8 mouse cellular contexts compared by ENCODE assay signal in genomic region chr13:113409941-113410340, GRCm38 (mm10).
DNase-seq lines count a peak whose midpoint lies in the region; ATAC-seq lines count a peak whose summit lies in the region.

No protein-coding gene starts in this region.

- DNase-seq in hindbrain, embryonic 10.5 days (ENCODE audit: low spot score): peak; percentile 64
- DNase-seq in embryonic facial prominence, embryonic 10.5 days (ENCODE audit: low spot score): peak; percentile 53
- peak; percentile 41 for DNase-seq in hindlimb bud, embryonic 11.5 days (ENCODE audit: extremely low spot score, low read depth, low spot score)
- DNase-seq in left cerebral cortex, postnatal 4 days: peak; percentile 82
- peak; percentile 76 for DNase-seq in telencephalon, adult 2 months (ENCODE audit: low read depth, low spot score)
- no peak for DNase-seq in ovary, adult 18-20 months (ENCODE audit: low spot score)

- no peak overlapping the region for H3K4me2 ChIP-seq in hindbrain, embryonic 12.5 days (replicated peaks)

- no peaks in the 10 kb centered on the region for H3K27me3 ChIP-seq in hindbrain, embryonic 10.5 days (ENCODE audit: insufficient read depth, poor library complexity, severe bottlenecking)
- 0 out of 2 replicates have a peak, but pooled peaks cover 2% of the 10 kb centered on the region for H3K27me3 ChIP-seq in hindbrain, embryonic 12.5 days
- H3K27me3 ChIP-seq in embryonic facial prominence, embryonic 10.5 days (replicated peaks; ENCODE audit: low read depth, poor library complexity, severe bottlenecking): no peaks in the 10 kb centered on the region

- H3K9me3 ChIP-seq in hindbrain, embryonic 10.5 days: peaks cover 6% of the 10 kb centered on the region; the same call in 1 of the 2 replicates
- H3K9me3 ChIP-seq in hindbrain, embryonic 12.5 days (replicated peaks): no peaks in the 10 kb centered on the region
- no peaks in the 10 kb centered on the region for H3K9me3 ChIP-seq in embryonic facial prominence, embryonic 10.5 days

- H3K9ac ChIP-seq in hindbrain, embryonic 12.5 days: no peak overlapping the region

- no peak overlapping the region for H3K4me3 ChIP-seq in hindbrain, embryonic 10.5 days
- no peak overlapping the region for H3K4me3 ChIP-seq in hindbrain, embryonic 12.5 days
- H3K4me3 ChIP-seq in embryonic facial prominence, embryonic 10.5 days: no peak overlapping the region

- peaks cover 10% of the 10 kb centered on the region; the same call in 1 of the 2 replicates for H3K4me1 ChIP-seq in hindbrain, embryonic 10.5 days (replicated peaks)
- H3K4me1 ChIP-seq in hindbrain, embryonic 12.5 days: no peaks in the 10 kb centered on the region
- peaks cover 5% of the 10 kb centered on the region for H3K4me1 ChIP-seq in embryonic facial prominence, embryonic 10.5 days

- intact Hi-C loops in left cerebral cortex, postnatal 4 days (cut with DNase I): loop anchor here (10.0 kb wide), 1 partner anchor 205 kb away; the partner anchor contains the start of gene Snx18

- no peaks in the 10 kb centered on the region for H3K36me3 ChIP-seq in hindbrain, embryonic 10.5 days
- H3K36me3 ChIP-seq in hindbrain, embryonic 12.5 days: no peaks in the 10 kb centered on the region
- no peaks in the 10 kb centered on the region for H3K36me3 ChIP-seq in embryonic facial prominence, embryonic 10.5 days (replicated peaks)

- 33% methylated on average over 12 of the region's 12 CpGs for WGBS in hindbrain, embryonic 10.5 days
- WGBS in hindbrain, embryonic 12.5 days: 32% methylated on average over 12 of the region's 12 CpGs
- WGBS in embryonic facial prominence, embryonic 10.5 days: 48% methylated on average over 12 of the region's 12 CpGs

- no peak overlapping the region for H3K27ac ChIP-seq in hindbrain, embryonic 10.5 days
- H3K27ac ChIP-seq in hindbrain, embryonic 12.5 days: no peak overlapping the region
- H3K27ac ChIP-seq in embryonic facial prominence, embryonic 10.5 days (replicated peaks): no peak overlapping the region

- no peak for ATAC-seq in hindbrain, embryonic 12.5 days (ENCODE audit: low FRiP score)
- ATAC-seq in activated CD4-positive, CD25-positive, alpha-beta regulatory T cell, adult 4 months: no peak
